Mouse (Mus musculus) hindbrain, postnatal 0 days (tissue): Measurements from ENCODE around the gene H2-Ab1. TPM values are rescaled to one million over a fixed set of nuclear protein-coding genes. Genes with fewer than 3 reads are reported as not detected.
"Not testable (repeated sequence)": the region's sequence is repeated elsewhere in the genome, so short reads cannot be mapped to it uniquely, and the experiment has no call there.

ENCODE experiments used
- ATAC-seq: fragments of 200-750 bp; cut with Nextera tagmentation; 2 replicates; pipeline ENCODE4 v1.8.0; 2017; ENCODE audit warnings: mild to moderate bottlenecking, moderate TSS enrichment, moderate library complexity
- DNase-seq: peaks from one replicate; pipeline ENCODE4 v3.0.0-alpha.2; 2015; ENCODE audit warnings: low spot score
- H3K27ac ChIP-seq: fragments of 300-500 bp; sonication (generic); 2 replicates; pipeline ENCODE4 v1.5.1; 2014; ENCODE audit warnings: mild to moderate bottlenecking
- H3K27me3 ChIP-seq: fragments of 300-500 bp; sonication (generic); 2 replicates; pipeline ENCODE4 v1.6.1; 2014; ENCODE audit warnings: low read length, mixed read lengths; ENCODE audit not compliant: insufficient read depth
- H3K36me3 ChIP-seq: fragments of 300-500 bp; sonication (generic); 2 replicates; pipeline ENCODE4 v1.6.1; 2014; ENCODE audit warnings: low read length, mixed read lengths; ENCODE audit not compliant: insufficient read depth
- H3K4me1 ChIP-seq: fragments of 300-500 bp; sonication (generic); 2 replicates; pipeline ENCODE4 v1.6.1; 2014; ENCODE audit warnings: antibody characterized with exemption, low read length, mixed read lengths; ENCODE audit not compliant: insufficient read depth
- H3K4me2 ChIP-seq: fragments of 300-500 bp; sonication (generic); 2 replicates; pipeline ENCODE4 v1.6.1; 2014; ENCODE audit warnings: low read depth, mild to moderate bottlenecking, low read length, moderate library complexity, mixed read lengths
- H3K4me3 ChIP-seq: fragments of 300-500 bp; sonication (generic); 2 replicates; pipeline ENCODE4 v1.5.1; 2014; ENCODE audit warnings: low read length
- H3K9ac ChIP-seq: fragments of 300-500 bp; sonication (generic); replicated peaks from 2 replicates; pipeline ENCODE4 v1.6.1; 2014; ENCODE audit warnings: mild to moderate bottlenecking, low read length, moderate library complexity, mixed read lengths
- H3K9me3 ChIP-seq: fragments of 300-500 bp; sonication (generic); 2 replicates; pipeline ENCODE4 v1.6.1; 2016; ENCODE audit warnings: low read length, mixed read lengths
- CTCF ChIP-seq: IDR thresholded peaks from 2 replicates; pipeline ENCODE4 v1.5.1; 2016; ENCODE audit warnings: antibody characterized with exemption, control low read depth, low read depth
- WGBS: fragments of 180-500 bp; shearing (Covaris S2); extraction: QIAGEN DNeasy Blood & Tissue Kit; methylation state at CpG from one replicate; pipeline ENCODE4 v1.1.7; 2014; 5-methylcytosine and 5-hydroxymethylcytosine counted together
- polyA plus RNA-seq: library from polyadenylated mRNA; unstranded; fragments of >200 nt; fragmentation: Nextera tagmentation; extraction: Ambion mirVana; gene quantifications from 2 replicates; pipeline ENCODE4 v1.2.1, GENCODE M21; 2015
- total RNA-seq: library from RNA; depleted of rRNA; stranded (reverse); fragments of >200 nt; gene quantifications from 2 replicates; pipeline ENCODE4 v1.2.3, GENCODE M21; 2014

Gene H2-Ab1
- total and polyA plus RNA-seq, 2 experiments from 2014 or later = 1.1 to 2.9 TPM

DNA sequence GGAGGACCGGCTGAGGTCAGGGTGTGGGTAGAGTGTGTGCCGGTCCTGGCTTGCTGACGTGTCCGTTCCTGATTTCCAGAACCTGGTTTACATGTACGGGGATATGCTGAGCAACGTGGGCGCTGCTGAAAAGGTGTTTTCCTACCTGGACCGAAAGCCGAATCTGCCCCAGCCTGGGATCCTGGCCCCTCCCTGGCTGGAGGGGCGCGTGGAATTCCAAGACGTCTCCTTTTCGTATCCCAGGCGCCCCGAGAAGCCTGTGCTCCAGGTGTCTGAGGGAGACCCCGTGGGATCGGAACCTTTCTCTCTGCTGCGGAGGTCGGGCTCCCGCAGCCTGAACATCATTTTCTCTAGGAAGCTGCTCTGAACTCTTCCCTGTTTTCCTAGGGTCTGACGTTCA is 43.6 kb upstream of the H2-Ab1 start:
- Histone ChIP-seq H3K4me2 (0 out of 2 replicates have a peak overlapping the region, but pooled peaks have one; percentile 5), H3K27me3 (peaks cover 9% of the 10 kb centered on the region), H3K9ac (no peak overlapping the region), H3K36me3 (no peaks in the 10 kb centered on the region), H3K9me3 (no peaks in the 10 kb centered on the region), H3K4me1 (no peaks in the 10 kb centered on the region), H3K4me3 (no peak overlapping the region; the same call in 1 of the 2 replicates), H3K27ac (no peak overlapping the region)
- DNase-seq (no peak), ATAC-seq (no peak)
- 41% methylated on average over 21 of the region's 21 CpGs for WGBS
- TF ChIP-seq CTCF = no peak

DNA sequence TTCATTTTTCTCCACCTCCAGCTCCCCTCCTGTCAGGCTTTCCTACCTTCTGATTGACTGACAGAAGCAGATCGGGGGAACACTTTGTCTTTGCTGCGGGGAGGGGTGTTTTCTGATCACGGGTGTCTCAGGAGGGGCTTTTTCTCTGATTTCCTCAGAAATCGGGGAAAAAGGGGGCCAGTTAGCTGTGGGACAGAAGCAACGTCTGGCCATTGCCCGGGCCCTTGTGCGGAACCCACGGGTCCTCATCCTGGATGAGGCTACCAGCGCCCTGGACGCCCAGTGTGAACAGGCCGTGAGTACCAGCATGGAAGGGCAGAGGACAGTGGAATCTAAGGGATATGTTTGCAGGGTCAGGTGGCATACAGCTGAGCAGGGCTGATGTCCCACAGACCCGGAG is 42.3 kb upstream of the H2-Ab1 start:
- ATAC-seq (no peak), DNase-seq (no peak)
- Histone ChIP-seq H3K4me1 (no peaks in the 10 kb centered on the region), H3K36me3 (no peaks in the 10 kb centered on the region), H3K27ac (no peak overlapping the region), H3K4me3 (no peak overlapping the region), H3K27me3 (peaks cover 9% of the 10 kb centered on the region), H3K9ac (no peak overlapping the region), H3K4me2 (no peak overlapping the region), H3K9me3 (no peaks in the 10 kb centered on the region)
- 86% methylated on average over 12 of the region's 12 CpGs for WGBS
- TF ChIP-seq CTCF = no peak

DNA sequence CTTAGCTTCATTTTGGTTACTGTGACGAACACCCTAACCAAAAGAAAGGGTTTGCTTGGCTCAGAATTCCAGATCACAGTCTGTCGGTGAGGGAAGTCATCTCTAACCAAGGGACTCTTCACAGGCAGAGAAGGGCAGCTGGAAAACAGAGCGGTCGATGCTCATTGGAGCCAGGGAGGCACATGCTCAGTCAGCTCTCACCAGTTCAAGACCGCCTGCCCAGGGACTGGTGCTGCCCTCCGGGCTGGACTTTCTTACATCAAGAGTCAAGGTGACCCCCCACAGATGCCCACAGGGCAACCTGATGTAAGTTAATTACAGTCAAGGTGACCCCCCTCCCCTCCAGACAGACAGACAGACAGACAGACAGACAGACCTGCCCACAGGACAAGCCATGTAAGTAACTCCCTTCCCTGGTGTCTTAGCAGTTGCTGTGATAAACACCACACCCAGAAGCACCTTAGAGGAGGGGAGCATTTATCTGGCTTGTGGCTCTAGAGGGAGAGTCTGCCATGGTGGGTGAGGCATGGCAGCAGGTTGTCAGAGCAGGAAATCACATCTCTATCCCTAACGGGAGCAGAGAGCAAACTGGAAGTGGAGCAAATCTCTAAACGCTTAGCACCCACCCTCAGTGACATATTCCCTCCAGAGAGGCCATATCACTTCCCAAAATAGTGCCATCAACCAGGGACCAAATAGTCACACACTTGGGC is 40.1 kb upstream of the H2-Ab1 start:
- Histone ChIP-seq H3K27me3 (peaks cover 9% of the 10 kb centered on the region), H3K4me1 (no peaks in the 10 kb centered on the region), H3K4me3 (no peak overlapping the region), H3K27ac (no peak overlapping the region), H3K4me2 (no peak overlapping the region), H3K36me3 (no peaks in the 10 kb centered on the region), H3K9me3 (no peaks in the 10 kb centered on the region), H3K9ac (no peak overlapping the region)
- TF ChIP-seq CTCF = no peak
- WGBS = 90% methylated on average over 8 of the region's 8 CpGs
- no peak for ATAC-seq
- no peak for DNase-seq

DNA sequence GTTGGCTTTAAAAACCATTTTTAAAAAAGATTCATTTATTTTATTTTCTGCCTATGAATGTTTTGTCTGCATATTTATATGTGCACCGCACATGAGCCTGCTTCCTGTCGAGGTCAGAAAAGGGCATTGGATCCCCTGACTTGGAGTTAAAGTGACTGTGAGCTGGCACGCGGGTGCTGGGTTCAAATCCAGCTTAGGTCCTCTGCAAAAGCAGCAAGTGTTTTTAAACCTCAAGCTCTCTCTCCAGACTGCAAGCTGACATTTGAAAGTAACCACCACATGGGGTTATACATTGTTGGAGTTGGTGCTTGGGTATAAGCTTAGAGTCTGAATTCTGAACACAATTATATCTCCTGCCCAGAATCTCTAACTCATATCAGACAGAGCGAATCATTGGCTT is 39.5 kb upstream of the H2-Ab1 start:
- ATAC-seq (no peak), DNase-seq (no peak)
- TF ChIP-seq CTCF = no peak
- H3K9ac ChIP-seq = no peak overlapping the region
- H3K27ac ChIP-seq = no peak overlapping the region
- H3K4me3 ChIP-seq = no peak overlapping the region
- no peaks in the 10 kb centered on the region for H3K36me3 ChIP-seq
- 86% methylated on average over 5 of the region's 5 CpGs for WGBS
- no peaks in the 10 kb centered on the region for H3K4me1 ChIP-seq
- no peaks in the 10 kb centered on the region for H3K9me3 ChIP-seq
- peaks cover 4% of the 10 kb centered on the region for H3K27me3 ChIP-seq
- H3K4me2 ChIP-seq = no peak overlapping the region

DNA sequence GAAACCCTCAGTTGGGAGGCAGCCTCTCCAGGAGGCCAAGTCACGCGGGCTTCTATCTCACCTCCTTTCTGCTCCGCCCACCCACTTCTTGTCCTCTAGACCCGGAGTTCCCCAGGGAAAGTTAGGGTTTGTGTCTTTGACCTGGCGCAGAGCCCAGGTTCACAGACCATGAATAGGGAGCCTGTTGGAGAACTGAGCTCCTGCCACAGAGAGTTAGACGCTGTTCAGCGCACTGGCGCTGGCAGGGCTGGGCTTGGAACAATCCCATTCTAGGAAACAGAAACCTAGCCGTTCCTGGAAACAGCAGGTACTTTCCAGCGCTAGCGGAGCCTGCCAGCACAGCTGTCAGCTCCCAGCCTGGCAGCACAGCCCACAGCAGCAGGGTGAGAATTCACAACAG is 38.8 kb upstream of the H2-Ab1 start:
- ATAC-seq (peak; percentile 59; the same call in 1 of the 2 replicates), DNase-seq (peak; percentile 45)
- Histone ChIP-seq H3K27me3 (peaks cover 4% of the 10 kb centered on the region), H3K9me3 (no peaks in the 10 kb centered on the region), H3K4me2 (no peak overlapping the region), H3K27ac (no peak overlapping the region), H3K36me3 (no peaks in the 10 kb centered on the region), H3K9ac (no peak overlapping the region), H3K4me3 (no peak overlapping the region), H3K4me1 (no peaks in the 10 kb centered on the region)
- TF ChIP-seq CTCF = no peak
- 53% methylated on average over 11 of the region's 11 CpGs for WGBS

DNA sequence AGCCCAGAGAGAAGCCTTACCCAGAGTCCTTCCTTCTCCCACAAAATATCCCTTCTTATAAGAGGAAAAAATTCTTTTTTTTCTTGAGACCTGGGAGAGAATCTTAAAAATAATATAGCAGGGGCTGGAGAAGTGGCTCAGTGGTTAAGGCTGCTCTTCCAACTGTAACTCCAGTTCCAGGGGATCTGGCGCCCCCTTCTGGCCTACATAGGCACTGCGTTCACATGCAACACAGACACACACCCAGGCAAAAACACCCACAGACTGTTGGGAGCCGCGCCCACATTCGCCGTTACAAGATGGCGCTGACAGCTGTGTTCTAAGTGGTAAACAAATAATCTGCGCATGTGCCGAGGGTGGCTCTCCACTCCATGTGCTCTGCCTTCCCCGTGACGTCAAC is 38.4 kb upstream of the H2-Ab1 start:
- H3K36me3 ChIP-seq, H3K27me3 ChIP-seq, H3K27ac ChIP-seq, H3K9me3 ChIP-seq, H3K4me1 ChIP-seq, H3K9ac ChIP-seq, H3K4me2 ChIP-seq, H3K4me3 ChIP-seq: not testable (repeated sequence)
- peak; percentile 64 for TF ChIP-seq CTCF
- WGBS = 92% methylated on average over 8 of the region's 11 CpGs
- DNase-seq (peak; percentile 15), ATAC-seq (0 out of 2 replicates have a peak, but pooled peaks have one; percentile 40)

DNA sequence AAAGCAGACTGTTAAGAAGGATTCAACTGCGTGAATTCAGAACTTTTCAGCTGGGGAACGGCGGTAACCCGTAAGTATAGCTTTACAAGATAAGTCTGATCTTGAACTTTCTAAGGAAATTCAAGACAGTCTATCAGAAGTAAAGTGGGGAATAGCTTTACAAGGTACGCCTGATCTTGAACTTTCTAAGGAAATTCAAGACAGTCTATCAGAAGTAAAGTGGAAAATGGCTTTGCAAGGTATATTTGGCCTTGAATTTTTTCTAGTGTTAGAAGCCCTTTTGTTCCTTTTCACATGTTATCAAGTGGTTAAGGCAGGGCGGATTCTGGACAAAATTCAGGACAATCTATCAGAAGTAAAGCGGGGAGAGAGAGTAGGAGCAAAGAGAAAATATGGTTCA is 37.7 kb upstream of the H2-Ab1 start:
- not testable (repeated sequence) for H3K27ac ChIP-seq, H3K4me3 ChIP-seq, H3K9ac ChIP-seq, H3K27me3 ChIP-seq, H3K36me3 ChIP-seq, ATAC-seq, H3K4me2 ChIP-seq, H3K4me1 ChIP-seq, H3K9me3 ChIP-seq, DNase-seq
- 89% methylated on average over 3 of the region's 7 CpGs for WGBS

DNA sequence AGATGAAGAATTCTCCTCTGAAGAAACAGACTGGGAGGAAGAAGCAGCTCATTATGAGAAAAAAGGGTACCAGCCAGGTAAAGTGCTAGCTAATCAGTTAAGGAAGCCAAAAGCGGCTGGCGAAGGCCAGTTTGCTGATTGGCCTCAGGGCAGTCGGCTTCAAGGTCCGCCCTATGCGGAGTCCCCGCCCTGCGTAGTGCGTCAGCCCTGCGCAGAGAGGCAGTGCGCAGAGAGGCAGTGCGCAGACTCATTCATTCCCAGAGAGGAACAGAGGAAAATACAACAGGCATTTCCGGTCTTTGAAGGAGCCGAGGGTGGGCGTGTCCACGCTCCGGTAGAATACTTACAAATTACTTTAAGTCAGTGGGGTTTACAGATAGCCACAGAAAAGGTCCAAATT is 37.1 kb upstream of the H2-Ab1 start:
- H3K27ac ChIP-seq, H3K36me3 ChIP-seq, H3K9me3 ChIP-seq, H3K4me2 ChIP-seq, H3K27me3 ChIP-seq, ATAC-seq, DNase-seq, H3K4me3 ChIP-seq, H3K9ac ChIP-seq, H3K4me1 ChIP-seq: not testable (repeated sequence)
- 90% methylated on average over 3 of the region's 16 CpGs for WGBS
